Mouse (Mus musculus) stomach, postnatal 0 days (tissue): ENCODE measurements at regions not wholly inside any gene's neighbourhood (a gene's known extent, or its start where the extent isn't known, plus 50 kb on each side); places are given as distances from the start of the nearest gene placed in this dataset.

ENCODE experiments used
- CTCF ChIP-seq: IDR thresholded peaks from 2 replicates; pipeline ENCODE4 v1.5.1; 2016; ENCODE audit warnings: antibody characterized with exemption, low read depth, mild to moderate bottlenecking, moderate library complexity
- EP300 ChIP-seq: optimal IDR thresholded peaks from 2 replicates; pipeline ENCODE3; 2016; ENCODE audit warnings: antibody characterized with exemption

DNA sequence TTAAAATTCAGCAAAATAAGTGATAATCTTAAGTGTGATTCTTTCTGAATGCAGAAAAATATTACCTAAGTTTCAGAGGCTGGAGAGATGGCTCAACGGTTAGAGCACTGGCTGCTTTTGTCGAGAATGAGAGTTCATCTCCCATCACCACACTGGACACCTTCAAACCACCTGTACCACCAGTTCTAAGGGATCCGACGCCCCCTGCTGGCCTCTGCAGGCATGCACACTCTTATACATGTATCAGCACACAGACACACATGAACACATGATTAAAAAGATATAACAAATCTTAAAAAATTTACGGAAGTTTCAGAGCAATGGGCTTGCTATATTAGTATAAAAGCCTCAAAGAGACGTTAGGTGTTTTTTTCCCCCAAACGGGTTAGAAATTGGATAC is 80.9 kb upstream of the Ubash3b start:
- TF ChIP-seq CTCF (peak; percentile 19; the same call in 1 of the 2 replicates), EP300 (no peak)
